Mouse (Mus musculus) midbrain, embryonic 15.5 days (tissue): ENCODE data around the gene Mxra7. TPM values are rescaled to one million over a fixed set of nuclear protein-coding genes. Genes with fewer than 3 reads are reported as not detected.

Experiments
- ATAC-seq: fragments of 200-750 bp; cut with Nextera tagmentation; replicated peaks from 2 replicates; pipeline ENCODE4 v1.8.0; 2017; ENCODE audit warnings: moderate TSS enrichment
- H3K27ac ChIP-seq: fragments of 300-500 bp; sonication (generic); 2 replicates; pipeline ENCODE4 v1.5.1; 2015; ENCODE audit warnings: mild to moderate bottlenecking, inconsistent platforms
- H3K27me3 ChIP-seq: fragments of 300-500 bp; sonication (generic); replicated peaks from 2 replicates; pipeline ENCODE4 v1.6.1; 2015; ENCODE audit warnings: inconsistent platforms
- H3K36me3 ChIP-seq: fragments of 300-500 bp; sonication (generic); replicated peaks from 2 replicates; pipeline ENCODE4 v1.6.1; 2015; ENCODE audit warnings: inconsistent platforms
- H3K4me1 ChIP-seq: fragments of 300-500 bp; sonication (generic); 2 replicates; pipeline ENCODE4 v1.6.1; 2015; ENCODE audit warnings: inconsistent platforms
- H3K4me2 ChIP-seq: fragments of 300-500 bp; sonication (generic); 2 replicates; pipeline ENCODE4 v1.6.1; 2015; ENCODE audit warnings: inconsistent platforms, mild to moderate bottlenecking, moderate library complexity
- H3K4me3 ChIP-seq: fragments of 300-500 bp; sonication (generic); 2 replicates; pipeline ENCODE4 v1.5.1; 2015; ENCODE audit warnings: mild to moderate bottlenecking, inconsistent platforms
- H3K9ac ChIP-seq: fragments of 300-500 bp; sonication (generic); 2 replicates; pipeline ENCODE4 v1.6.1; 2015; ENCODE audit warnings: mild to moderate bottlenecking, inconsistent platforms
- H3K9me3 ChIP-seq: fragments of 300-500 bp; sonication (generic); 2 replicates; pipeline ENCODE4 v1.6.1; 2016; ENCODE audit warnings: inconsistent platforms
- WGBS: fragments of 180-500 bp; shearing (Covaris S2); methylation state at CpG from one replicate; pipeline ENCODE4 v1.1.7; 2015; ENCODE audit warnings: mixed read lengths; 5-methylcytosine and 5-hydroxymethylcytosine counted together
- polyA plus RNA-seq: library from polyadenylated mRNA; unstranded; fragments of >200 nt; fragmentation: Nextera tagmentation; extraction: Ambion mirVana; gene quantifications from 2 replicates; pipeline ENCODE4 v1.2.1, GENCODE M21; 2015

The Mxra7 gene
- polyA plus RNA-seq, 1 experiment from 2014 or later, result 26.9 TPM

- H3K9me3 ChIP-seq, result no peaks in the 10 kb centered on the region
- H3K27me3 ChIP-seq, result no peaks in the 10 kb centered on the region
- no peak overlapping the region for H3K9ac ChIP-seq
- no peaks in the 10 kb centered on the region for H3K36me3 ChIP-seq
- H3K4me2 ChIP-seq, result no peak overlapping the region
- no peak overlapping the region for H3K4me3 ChIP-seq
- ATAC-seq, result no peak
- WGBS, result 90% methylated on average over 10 of the region's 10 CpGs
- H3K4me1 ChIP-seq, result no peaks in the 10 kb centered on the region
- no peak overlapping the region for H3K27ac ChIP-seq
Observed at GRCm38 (mm10) chr11:116784221-116784620, 43.6 kb downstream of the Mxra7 start.

- Histone ChIP-seq H3K27me3 (no peaks in the 10 kb centered on the region), H3K9ac (no peak overlapping the region), H3K4me1 (no peaks in the 10 kb centered on the region), H3K36me3 (no peaks in the 10 kb centered on the region), H3K4me2 (no peak overlapping the region), H3K4me3 (no peak overlapping the region), H3K27ac (no peak overlapping the region), H3K9me3 (no peaks in the 10 kb centered on the region)
- WGBS, result 83% methylated on average over 9 of the region's 9 CpGs
- ATAC-seq, result no peak
Observed at GRCm38 (mm10) chr11:116782737-116783145, 45.1 kb downstream of the Mxra7 start.

- no peak within 1 kb of the TSS for H3K27ac ChIP-seq
- no peaks in the 10 kb centered on the region for H3K4me1 ChIP-seq
- no peak within 1 kb of the TSS for H3K9ac ChIP-seq
- H3K4me3 ChIP-seq, result no peak within 1 kb of the TSS
- no peak within 1 kb of the TSS for H3K4me2 ChIP-seq
- H3K36me3 ChIP-seq, result no peaks in the 10 kb centered on the region
- H3K9me3 ChIP-seq, result no peaks in the 10 kb centered on the region
- ATAC-seq, result no peak
- WGBS, result 93% methylated on average over 7 of the region's 7 CpGs
- no peaks in the 10 kb centered on the region for H3K27me3 ChIP-seq
Observed at GRCm38 (mm10) chr11:116775407-116775806, 52.4 kb downstream of the Mxra7 start, which contains the start of gene St6galnac1. Gene St6galnac1, minus strand, starts transcription at chr11:116775507.

GRCm38 (mm10) chr11:116773205-116773604 is 54.6 kb downstream of the Mxra7 start:
- 52% methylated on average over 2 of the region's 2 CpGs for WGBS
- Histone ChIP-seq H3K36me3 (no peaks in the 10 kb centered on the region), H3K4me1 (no peaks in the 10 kb centered on the region), H3K9me3 (no peaks in the 10 kb centered on the region), H3K4me3 (no peak overlapping the region), H3K4me2 (no peak overlapping the region), H3K27ac (no peak overlapping the region), H3K9ac (no peak overlapping the region), H3K27me3 (no peaks in the 10 kb centered on the region)
- ATAC-seq, result no peak

- Histone ChIP-seq H3K27ac (no peak overlapping the region), H3K9ac (no peak overlapping the region), H3K4me3 (no peak overlapping the region), H3K4me1 (no peaks in the 10 kb centered on the region), H3K9me3 (no peaks in the 10 kb centered on the region), H3K4me2 (no peak overlapping the region), H3K27me3 (no peaks in the 10 kb centered on the region), H3K36me3 (no peaks in the 10 kb centered on the region)
- ATAC-seq, result no peak
- WGBS, result 82% methylated on average over 5 of the region's 5 CpGs
Observed at GRCm38 (mm10) chr11:116769873-116770272, 58.0 kb downstream of the Mxra7 start.

GRCm38 (mm10) chr11:116764946-116765345 is 62.9 kb downstream of the Mxra7 start:
- H3K4me3 ChIP-seq, result no peak overlapping the region
- no peaks in the 10 kb centered on the region for H3K36me3 ChIP-seq
- ATAC-seq, result no peak
- no peaks in the 10 kb centered on the region for H3K9me3 ChIP-seq
- H3K4me2 ChIP-seq, result no peak overlapping the region
- H3K4me1 ChIP-seq, result no peaks in the 10 kb centered on the region
- H3K9ac ChIP-seq, result no peak overlapping the region
- WGBS, result 86% methylated on average over 2 of the region's 2 CpGs
- H3K27ac ChIP-seq, result no peak overlapping the region
- no peaks in the 10 kb centered on the region for H3K27me3 ChIP-seq

- 95% methylated on average over 7 of the region's 7 CpGs for WGBS
- no peak for ATAC-seq
- no peaks in the 10 kb centered on the region for H3K27me3 ChIP-seq
- H3K4me1 ChIP-seq, result no peaks in the 10 kb centered on the region
- no peak overlapping the region for H3K4me3 ChIP-seq
- H3K9ac ChIP-seq, result no peak overlapping the region
- H3K4me2 ChIP-seq, result no peak overlapping the region
- H3K27ac ChIP-seq, result no peak overlapping the region
- H3K9me3 ChIP-seq, result no peaks in the 10 kb centered on the region
- no peaks in the 10 kb centered on the region for H3K36me3 ChIP-seq
Observed at GRCm38 (mm10) chr11:116764346-116764745, 63.5 kb downstream of the Mxra7 start.

GRCm38 (mm10) chr11:116755191-116755590 is 72.7 kb downstream of the Mxra7 start:
- H3K27me3 ChIP-seq, result no peaks in the 10 kb centered on the region
- no peak for ATAC-seq
- no peak overlapping the region for H3K27ac ChIP-seq
- H3K4me3 ChIP-seq, result no peak overlapping the region
- no peak overlapping the region for H3K4me2 ChIP-seq
- no peaks in the 10 kb centered on the region for H3K4me1 ChIP-seq
- 87% methylated on average over 4 of the region's 4 CpGs for WGBS
- H3K9ac ChIP-seq, result no peak overlapping the region
- H3K36me3 ChIP-seq, result no peaks in the 10 kb centered on the region
- H3K9me3 ChIP-seq, result no peaks in the 10 kb centered on the region

GRCm38 (mm10) chr11:116753674-116754470 is 74.0 kb downstream of the Mxra7 start:
- ATAC-seq, result no peak
- H3K9me3 ChIP-seq, result no peaks in the 10 kb centered on the region
- no peak overlapping the region for H3K9ac ChIP-seq
- H3K27ac ChIP-seq, result no peak overlapping the region
- no peaks in the 10 kb centered on the region for H3K36me3 ChIP-seq
- no peak overlapping the region for H3K4me3 ChIP-seq
- H3K4me2 ChIP-seq, result no peak overlapping the region
- 90% methylated on average over 5 of the region's 5 CpGs for WGBS
- H3K27me3 ChIP-seq, result no peaks in the 10 kb centered on the region
- H3K4me1 ChIP-seq, result no peaks in the 10 kb centered on the region

Other genes with a start within 250 kb of the Mxra7 start
- 31.4 and 36.6 TPM in 2 replicates for gene Ube2o, start 246.6 kb downstream of the Mxra7 start, polyA plus RNA-seq
- gene Aanat, start 241.6 kb downstream of the Mxra7 start, polyA plus RNA-seq, result 0.33 and 0.45 TPM in 2 replicates
- gene Rhbdf2, start 201.0 kb downstream of the Mxra7 start, polyA plus RNA-seq, result 0.83 TPM in 2 replicates
- 1.5 and 3.0 TPM in 2 replicates for gene Prcd, start 174.5 kb downstream of the Mxra7 start, polyA plus RNA-seq
- 23.3 and 24.4 TPM in 2 replicates for gene Cygb, start 173.7 kb downstream of the Mxra7 start, polyA plus RNA-seq
- gene St6galnac1, start 52.5 kb downstream of the Mxra7 start, polyA plus RNA-seq, result not detected in 2 replicates
- 63.9 and 64.6 TPM in 2 replicates for gene Mettl23, start 15.2 kb upstream of the Mxra7 start, polyA plus RNA-seq
- gene Jmjd6, start 15.4 kb upstream of the Mxra7 start, polyA plus RNA-seq, result 73.8 and 75.1 TPM in 2 replicates
- gene Mfsd11, start 24.4 kb upstream of the Mxra7 start, polyA plus RNA-seq, result 51.5 and 51.8 TPM in 2 replicates
- 535 and 551 TPM in 2 replicates for gene Srsf2, start 25.0 kb upstream of the Mxra7 start, polyA plus RNA-seq
- 28.3 and 28.6 TPM in 2 replicates for gene Mgat5b, start 90.8 kb upstream of the Mxra7 start, polyA plus RNA-seq